Comparison of ENCODE assay signal across 15 mouse cellular contexts in the genomic region with DNA sequence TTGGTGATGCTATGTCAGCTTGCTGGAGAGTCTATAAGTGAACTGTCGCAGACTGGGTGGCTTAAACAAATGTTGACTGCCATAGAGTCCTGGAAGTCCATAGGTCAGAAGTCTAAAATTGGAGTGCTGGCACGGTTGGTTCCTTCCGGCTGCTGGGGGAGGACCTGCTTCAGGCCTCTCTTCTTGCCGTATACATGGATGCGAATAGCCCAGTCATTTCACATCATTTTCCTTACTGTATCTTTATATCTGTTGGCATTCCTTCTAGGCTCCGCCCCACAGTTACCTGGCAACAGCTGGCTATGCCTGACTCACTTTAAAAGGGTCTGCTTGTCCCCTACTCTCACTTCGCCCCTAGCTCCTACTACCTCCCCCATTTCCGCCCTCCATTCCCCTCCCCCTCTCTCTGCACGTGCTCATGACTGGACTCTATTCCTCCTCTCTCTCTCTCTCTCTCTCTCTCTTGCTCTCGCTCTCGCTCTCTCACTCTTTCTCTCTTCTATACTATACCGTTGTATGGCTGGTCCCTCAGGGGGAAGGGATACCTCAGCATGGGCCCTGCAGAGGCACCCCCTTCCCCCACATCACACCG. TPM values are rescaled to one million over a fixed set of nuclear protein-coding genes. Genes with fewer than 3 reads are reported as not detected.
"Had no signal": no experiment of that assay in that cellular context is flagged by ENCODE, and none has a peak within 500 bp of the region (broad histone marks: within the 10 kb centered on the region; RNA-seq: fewer than 3 reads in every experiment).

No protein-coding gene starts in this region.

- H3K9ac ChIP-seq: limb, embryonic 12.5 days; midbrain, embryonic 15.5 days; neural tube, embryonic 12.5 days had no signal

- H3K27ac ChIP-seq: limb, embryonic 12.5 days; midbrain, embryonic 15.5 days; neural tube, embryonic 12.5 days; stomach, postnatal 0 days had no signal

- ATAC-seq: midbrain, embryonic 15.5 days had no signal

- H3K4me1 ChIP-seq: limb, embryonic 12.5 days; midbrain, embryonic 15.5 days; neural tube, embryonic 12.5 days had no signal

- H3K4me3 ChIP-seq: limb, embryonic 12.5 days; midbrain, embryonic 15.5 days; neural tube, embryonic 12.5 days had no signal

- H3K4me2 ChIP-seq: limb, embryonic 12.5 days; midbrain, embryonic 15.5 days; neural tube, embryonic 12.5 days had no signal

- H3K9me3 ChIP-seq: limb, embryonic 12.5 days; midbrain, embryonic 15.5 days; neural tube, embryonic 12.5 days had no signal

- H3K27me3 ChIP-seq: limb, embryonic 12.5 days; midbrain, embryonic 15.5 days; neural tube, embryonic 12.5 days had no signal

- H3K36me3 ChIP-seq: limb, embryonic 12.5 days; midbrain, embryonic 15.5 days; neural tube, embryonic 12.5 days had no signal

- DNase-seq: kidney, adult 18-20 months; kidney, postnatal 10 days; kidney, postnatal 4 days; lung, adult 18-20 months; thymus, adult 2 months; thymus, postnatal 25 days had no signal

RNA-seq across cellular contexts. Expression of a gene that starts 6.9 kb away (rescaled TPM):
- total RNA-seq: megakaryocyte-erythroid progenitor cell, adult 5-6 weeks; monocyte, adult 5-6 weeks; neutrophil, adult 5-6 weeks had no signal
- polyA plus RNA-seq: neural tube, embryonic 12.5 days had no signal

RNA-seq across cellular contexts. Expression of a gene that starts 30.8 kb away (rescaled TPM):
- total RNA-seq: layer of hippocampus, postnatal 25 days; left cerebral cortex, postnatal 36 days; megakaryocyte-erythroid progenitor cell, adult 5-6 weeks; monocyte, adult 5-6 weeks; neutrophil, adult 5-6 weeks had no signal
- polyA plus RNA-seq: limb, embryonic 12.5 days; midbrain, embryonic 15.5 days; neural tube, embryonic 12.5 days; thymus, adult 2 months had no signal

RNA-seq across cellular contexts. Expression of a gene that starts 36.3 kb away (rescaled TPM):
- total RNA-seq: megakaryocyte-erythroid progenitor cell, adult 5-6 weeks; monocyte, adult 5-6 weeks had no signal
